Mouse (Mus musculus) c-Kit-positive CD71-negative TER-119-negative erythroid progenitor cells, embryonic 14.5 days (primary cell): ENCODE data around the gene Gm3512.
"Not testable (repeated sequence)": the region's sequence is repeated elsewhere in the genome, so short reads cannot be mapped to it uniquely, and the experiment has no call there.

Experiments
- DNase-seq: peaks from one replicate; pipeline ENCODE4 v3.0.0-alpha.2; 2013; ENCODE audit warnings: low read depth

Gm3512 gene

GRCm38 (mm10) chr14:7174483-7174971 is at the start of gene Gm3512:
Gene Gm3512, minus strand, starts transcription at chr14:7174533.
- not testable (repeated sequence) for DNase-seq

GRCm38 (mm10) chr14:7200070-7200469 is 25.7 kb upstream of the Gm3512 start:
- not testable (repeated sequence) for DNase-seq

GRCm38 (mm10) chr14:7194440-7194839 is 20.1 kb upstream of the Gm3512 start, which contains the start of gene Gm16434:
Gene Gm16434, minus strand, starts transcription at chr14:7194540.
- not testable (repeated sequence) for DNase-seq

- not testable (repeated sequence) for DNase-seq
Measured at GRCm38 (mm10) chr14:7125312-7125711, 49.0 kb downstream of the Gm3512 start, which contains the start of gene Gm6676. Gene Gm6676, minus strand, starts transcription at chr14:7125412.

- not testable (repeated sequence) for DNase-seq
Measured at GRCm38 (mm10) chr14:7105124-7105802, 69.1 kb downstream of the Gm3512 start.
